In genomic region chr17:25650726-25651125, GRCm38 (mm10) we compare ENCODE assay signal across 28 mouse cellular contexts.
DNase-seq lines count a peak whose midpoint lies in the region; ATAC-seq and TF ChIP-seq lines count a peak whose summit lies in the region.
"Had no signal": no experiment of that assay in that cellular context is flagged by ENCODE, and none has a peak within 500 bp of the region (broad histone marks: within the 10 kb centered on the region; RNA-seq: fewer than 3 reads in every experiment).

No protein-coding gene starts in this region.

- no peak overlapping the region for H3K9ac ChIP-seq in liver, adult 2 months (ENCODE audit: low read depth, low read length)
- no peak overlapping the region for H3K9ac ChIP-seq in hindbrain, embryonic 12.5 days
- H3K9ac ChIP-seq: embryonic facial prominence, embryonic 12.5 days; kidney, embryonic 15.5 days; liver, embryonic 13.5 days; lung, embryonic 15.5 days; neural tube, embryonic 13.5 days had no signal

- H3K9me3 ChIP-seq in hindbrain, embryonic 12.5 days (replicated peaks): no peaks in the 10 kb centered on the region
- H3K9me3 ChIP-seq: embryonic facial prominence, embryonic 12.5 days; G1E; kidney, embryonic 15.5 days; liver, embryonic 13.5 days; lung, embryonic 15.5 days; neural tube, embryonic 13.5 days had no signal

- H3K4me3 ChIP-seq in liver, adult 2 months (ENCODE audit: insufficient read depth, low read depth, low read length): no peak overlapping the region
- no peak overlapping the region for H3K4me3 ChIP-seq in testis, adult 2 months (ENCODE audit: control insufficient read depth, low read depth, low read length)
- no peak overlapping the region for H3K4me3 ChIP-seq in bone marrow, adult 2 months (replicated peaks; ENCODE audit: control insufficient read depth, low read depth, low read length)
- no peak overlapping the region for H3K4me3 ChIP-seq in hindbrain, embryonic 12.5 days
- H3K4me3 ChIP-seq: embryonic facial prominence, embryonic 12.5 days; hindbrain, embryonic 10.5 days; kidney, embryonic 15.5 days; liver, embryonic 13.5 days; lung, embryonic 15.5 days; neural tube, embryonic 13.5 days had no signal

- H3K79me2 ChIP-seq in liver, adult 2 months (ENCODE audit: control insufficient read depth, insufficient read depth, low read length): no peaks in the 10 kb centered on the region

- no peak for ATAC-seq in hindbrain, embryonic 12.5 days (ENCODE audit: low FRiP score)
- ATAC-seq: forebrain, embryonic 14.5 days; hindbrain, embryonic 16.5 days; Patski had no signal

- TF ChIP-seq POLR2A in liver, adult 2 months (IDR thresholded peaks at IDR 0.05; ENCODE audit: extremely low read depth, insufficient read depth, low read length): no peak
- no peak for TF ChIP-seq POLR2A in testis, adult 2 months (IDR thresholded peaks at IDR 0.05; ENCODE audit: control insufficient read depth, low read depth, low read length)
- no peak for TF ChIP-seq POLR2A in bone marrow, adult 2 months (IDR thresholded peaks at IDR 0.05; ENCODE audit: borderline replicate concordance, control insufficient read depth, low read depth, low read length)

- H3K27ac ChIP-seq in liver, adult 2 months (replicated peaks; ENCODE audit: insufficient read depth, low read depth, low read length): no peak overlapping the region
- H3K27ac ChIP-seq in testis, adult 2 months (ENCODE audit: control insufficient read depth, insufficient read depth, low read depth, low read length): no peak overlapping the region
- no peak overlapping the region for H3K27ac ChIP-seq in bone marrow, adult 2 months (ENCODE audit: control insufficient read depth, insufficient read depth, low read depth, low read length, poor library complexity)
- H3K27ac ChIP-seq in hindbrain, embryonic 12.5 days: no peak overlapping the region
- H3K27ac ChIP-seq: embryonic facial prominence, embryonic 12.5 days; hindbrain, embryonic 10.5 days; kidney, embryonic 15.5 days; liver, embryonic 13.5 days; lung, embryonic 15.5 days; neural tube, embryonic 13.5 days had no signal

- DNase-seq in liver, adult 2 months (ENCODE audit: extremely low read depth, low read depth, low spot score): no peak
- no peak for DNase-seq in liver
- DNase-seq in testis, postnatal 14 days (ENCODE audit: low spot score): no peak
- no peak for DNase-seq in cerebellum, postnatal 36 days
- DNase-seq: adrenal gland, postnatal 25 days; B cell, adult 2 months; cerebellum, adult 2 months; cerebellum, postnatal 14 days; heart, postnatal 14 days; kidney, adult 18-20 months; kidney, postnatal 36 days; layer of hippocampus, postnatal 36 days; liver, embryonic 13.5 days; right cerebral cortex, postnatal 4 days; thymus, postnatal 14 days had no signal

- no peaks in the 10 kb centered on the region for H3K4me1 ChIP-seq in liver, adult 2 months (ENCODE audit: control insufficient read depth, insufficient read depth, low read length)
- H3K4me1 ChIP-seq in testis, adult 2 months (ENCODE audit: control insufficient read depth, insufficient read depth, low read length): no peaks in the 10 kb centered on the region
- no peaks in the 10 kb centered on the region for H3K4me1 ChIP-seq in bone marrow, adult 2 months (ENCODE audit: control insufficient read depth, insufficient read depth, low read length)
- peaks cover 5% of the 10 kb centered on the region for H3K4me1 ChIP-seq in hindbrain, embryonic 12.5 days
- H3K4me1 ChIP-seq: lung, embryonic 15.5 days had no signal

- peaks cover 2% of the 10 kb centered on the region; the same call in 1 of the 2 replicates for H3K36me3 ChIP-seq in liver, adult 2 months (ENCODE audit: control insufficient read depth, insufficient read depth, low read length)
- no peaks in the 10 kb centered on the region for H3K36me3 ChIP-seq in testis, adult 2 months (ENCODE audit: control insufficient read depth, insufficient read depth, low read length)
- H3K36me3 ChIP-seq in hindbrain, embryonic 12.5 days: peaks cover 4% of the 10 kb centered on the region; the same call in 1 of the 2 replicates
- H3K36me3 ChIP-seq: lung, embryonic 15.5 days had no signal

- 95% methylated on average over 7 of the region's 7 CpGs for WGBS in liver, adult 2 months
- WGBS in bone marrow, adult 2 months: 90% methylated on average over 7 of the region's 7 CpGs
- WGBS in hindbrain, embryonic 12.5 days: 92% methylated on average over 7 of the region's 7 CpGs

- H3K4me2 ChIP-seq in hindbrain, embryonic 12.5 days (replicated peaks): no peak overlapping the region
- H3K4me2 ChIP-seq: embryonic facial prominence, embryonic 12.5 days; kidney, embryonic 15.5 days; liver, embryonic 13.5 days; lung, embryonic 15.5 days; midbrain, embryonic 11.5 days; neural tube, embryonic 13.5 days had no signal

- no peaks in the 10 kb centered on the region for H3K27me3 ChIP-seq in liver, adult 2 months (ENCODE audit: control insufficient read depth, insufficient read depth, low read length)
- H3K27me3 ChIP-seq in testis, adult 2 months (ENCODE audit: control insufficient read depth, insufficient read depth, low read length): no peaks in the 10 kb centered on the region
- H3K27me3 ChIP-seq in hindbrain, embryonic 12.5 days: no peaks in the 10 kb centered on the region
- H3K27me3 ChIP-seq: embryonic facial prominence, embryonic 12.5 days; kidney, embryonic 15.5 days; liver, embryonic 13.5 days; lung, embryonic 15.5 days; neural tube, embryonic 13.5 days; Patski had no signal

- peak; percentile 41 for TF ChIP-seq CTCF in liver, adult 2 months (IDR thresholded peaks at IDR 0.05; ENCODE audit: low read depth, low read length)
- peak; percentile 51; the same call in 1 of the 2 replicates for TF ChIP-seq CTCF in testis, adult 2 months (IDR thresholded peaks at IDR 0.05; ENCODE audit: control insufficient read depth, insufficient read depth, insufficient replicate concordance, low read depth, low read length)
- TF ChIP-seq CTCF in bone marrow, adult 2 months (IDR thresholded peaks at IDR 0.05; ENCODE audit: control insufficient read depth, insufficient read depth, low read length): 0 out of 2 replicates have a peak, but pooled peaks have one; percentile 6
